Mouse (Mus musculus): ENCODE results near the gene Tra2b.

DNA sequence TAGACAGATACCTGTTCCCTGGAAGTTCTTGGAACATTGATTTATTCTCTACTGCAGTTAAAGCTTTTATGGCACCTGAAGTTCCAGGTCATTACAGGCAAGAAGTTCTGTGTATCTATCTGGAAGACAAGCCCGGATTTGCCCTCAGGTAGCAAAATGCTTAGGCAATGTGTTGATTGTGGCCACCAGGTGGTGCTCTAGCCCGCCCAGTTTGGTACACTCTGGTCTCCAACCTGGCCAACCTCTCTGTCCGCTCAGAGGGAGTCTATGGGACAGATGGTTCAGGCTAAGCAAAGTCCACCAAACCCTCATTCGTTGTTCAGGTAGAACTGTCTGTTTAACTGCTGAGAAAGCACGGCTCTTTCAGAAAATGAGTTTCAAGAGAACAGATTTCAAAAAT lies 36.8 kb upstream of the Tra2b start:
- TF ChIP-seq ZNF384 (IDR thresholded peaks at IDR 0.05; ENCODE audit: low read depth, low read length) (no peak), ZC3H11A (IDR thresholded peaks at IDR 0.05; ENCODE audit: borderline replicate concordance, low read depth, low read length) (peak; percentile 88), HCFC1 (IDR thresholded peaks at IDR 0.05; ENCODE audit: borderline replicate concordance, insufficient read depth, low read length) (no peak)
